Mouse (Mus musculus): Measurements from ENCODE around the gene 1700016K19Rik. TPM values are rescaled to one million over a fixed set of nuclear protein-coding genes. Genes with fewer than 3 reads are reported as not detected.

Gene 1700016K19Rik
- not detected for total RNA-seq (2021)

DNA sequence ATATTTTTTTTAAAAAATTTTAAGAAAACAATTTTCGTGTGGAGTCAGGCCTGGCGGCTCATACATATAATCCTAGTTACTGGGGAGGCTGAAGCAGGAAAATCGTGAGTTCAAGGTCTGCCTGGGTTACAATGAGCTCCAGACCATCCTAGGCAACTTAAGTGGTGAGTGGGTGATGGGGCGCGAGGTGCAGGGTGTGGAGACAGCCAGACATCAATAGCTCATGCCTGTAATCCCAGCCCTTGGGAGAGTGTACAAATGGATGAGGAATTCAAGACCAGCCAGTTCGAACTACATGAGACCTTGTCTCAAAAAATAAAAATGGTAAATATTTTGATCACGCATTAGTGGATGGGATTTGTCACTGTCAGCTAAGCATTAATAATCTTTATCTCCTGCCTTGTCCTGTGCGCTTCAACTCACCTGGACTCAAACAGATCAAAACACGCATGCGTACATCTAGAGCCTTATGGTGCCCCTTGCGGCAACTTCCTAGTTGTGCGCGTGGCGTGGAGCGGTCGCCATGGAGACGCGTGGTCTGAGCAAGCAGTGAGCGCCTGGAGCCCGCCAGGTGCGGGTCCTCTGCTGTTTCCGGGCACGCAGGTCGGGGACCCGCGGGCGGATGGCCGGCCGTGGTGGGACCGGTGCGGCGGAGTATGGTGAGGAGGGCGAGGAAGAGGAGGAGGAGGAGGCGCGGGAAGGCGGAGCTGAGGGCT, at the start of gene 1700016K19Rik:
Gene 1700016K19Rik, plus strand, starts transcription at position 473 of the 716 bp plus-strand sequence.
- intact Hi-C loops (cut with DNase I): no loop called here

DNA sequence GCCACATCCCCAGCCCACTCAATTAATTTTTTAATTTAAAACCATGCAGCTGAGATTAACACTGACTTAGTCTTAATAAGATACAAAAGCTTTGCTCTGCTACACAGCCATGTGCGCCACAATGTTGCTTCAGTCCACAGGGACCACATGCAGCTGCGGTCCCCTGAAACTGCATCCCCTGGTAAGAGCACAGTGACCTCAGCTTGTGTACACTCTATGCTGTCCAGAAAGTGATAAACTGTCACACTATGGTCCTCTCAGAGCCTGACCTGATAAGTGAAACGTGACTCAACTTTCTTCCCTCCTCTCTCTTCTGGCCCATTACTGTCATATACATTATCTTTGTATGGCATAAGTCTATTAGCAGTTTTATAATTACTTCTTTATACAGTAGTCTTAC, 49.3 kb upstream of the 1700016K19Rik start:
- DNase-seq (ENCODE audit: low spot score): no peak
- intact Hi-C loops (cut with DNase I): no loop called here

More for the DNA sequence above, at the start of gene 1700016K19Rik:
- peak; percentile 31 for DNase-seq (ENCODE audit: low spot score)

DNA sequence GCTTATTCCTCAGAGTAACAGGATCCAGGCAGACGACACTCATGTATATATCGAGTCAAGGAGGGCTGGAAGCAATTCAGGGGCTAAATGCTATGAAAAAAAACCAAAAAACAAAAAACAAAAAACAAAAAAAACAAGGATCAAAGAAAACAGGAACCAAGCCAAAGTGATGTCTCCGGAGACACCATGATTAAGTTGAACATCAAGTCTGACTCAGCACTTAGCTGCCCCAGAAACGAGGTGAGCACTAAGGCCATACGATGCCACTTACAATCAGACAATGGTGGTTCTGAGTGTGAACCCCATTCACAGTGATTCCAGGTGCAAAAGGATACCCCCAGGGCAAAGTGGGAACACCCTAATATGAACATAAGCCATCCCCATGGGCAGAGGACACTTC, 47.8 kb upstream of the 1700016K19Rik start:
- intact Hi-C loops (cut with DNase I): no loop called here
- DNase-seq (ENCODE audit: low spot score): no peak

DNA sequence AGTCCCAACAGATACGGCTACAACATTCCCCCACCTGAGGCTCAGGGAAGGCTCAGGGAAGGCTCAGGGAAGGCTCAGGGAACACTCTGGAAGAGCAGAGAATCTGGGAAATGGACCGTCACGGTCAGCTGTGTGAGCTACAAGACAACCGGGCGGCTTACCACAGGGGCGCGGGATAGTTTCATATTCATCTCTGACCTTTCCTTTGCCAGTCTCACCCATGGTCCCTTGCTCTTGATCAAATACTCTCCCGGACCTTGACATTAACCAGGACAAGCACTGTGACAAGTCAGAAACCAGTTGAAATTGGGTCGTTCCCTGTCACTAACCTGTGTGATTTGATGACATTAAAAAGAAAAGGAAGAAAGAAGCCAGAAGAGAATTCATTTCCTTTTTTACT, 44.8 kb upstream of the 1700016K19Rik start:
- DNase-seq (ENCODE audit: low spot score): no peak
- intact Hi-C loops (cut with DNase I): no loop called here

DNA sequence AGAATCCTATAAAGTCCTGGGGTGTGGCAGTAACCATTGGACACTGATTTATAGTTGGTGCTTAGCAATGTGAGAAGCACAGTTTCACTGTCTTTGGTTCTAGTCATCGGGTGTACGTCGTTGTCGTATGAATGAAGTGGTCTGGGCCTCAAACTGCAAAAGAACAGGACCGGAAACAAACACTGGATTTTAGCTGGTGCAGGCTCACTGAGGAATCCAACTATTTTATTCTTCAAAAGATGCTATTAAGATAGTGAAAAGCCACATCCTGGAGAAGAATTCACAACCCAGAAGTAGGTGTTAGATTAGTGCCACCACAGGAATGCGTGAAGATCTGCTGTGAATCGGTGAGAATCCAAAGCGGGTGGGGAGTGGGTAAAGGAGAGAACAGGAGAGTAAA, 43.1 kb upstream of the 1700016K19Rik start:
- no peak for DNase-seq (ENCODE audit: low spot score)
- intact Hi-C loops (cut with DNase I): no loop called here

DNA sequence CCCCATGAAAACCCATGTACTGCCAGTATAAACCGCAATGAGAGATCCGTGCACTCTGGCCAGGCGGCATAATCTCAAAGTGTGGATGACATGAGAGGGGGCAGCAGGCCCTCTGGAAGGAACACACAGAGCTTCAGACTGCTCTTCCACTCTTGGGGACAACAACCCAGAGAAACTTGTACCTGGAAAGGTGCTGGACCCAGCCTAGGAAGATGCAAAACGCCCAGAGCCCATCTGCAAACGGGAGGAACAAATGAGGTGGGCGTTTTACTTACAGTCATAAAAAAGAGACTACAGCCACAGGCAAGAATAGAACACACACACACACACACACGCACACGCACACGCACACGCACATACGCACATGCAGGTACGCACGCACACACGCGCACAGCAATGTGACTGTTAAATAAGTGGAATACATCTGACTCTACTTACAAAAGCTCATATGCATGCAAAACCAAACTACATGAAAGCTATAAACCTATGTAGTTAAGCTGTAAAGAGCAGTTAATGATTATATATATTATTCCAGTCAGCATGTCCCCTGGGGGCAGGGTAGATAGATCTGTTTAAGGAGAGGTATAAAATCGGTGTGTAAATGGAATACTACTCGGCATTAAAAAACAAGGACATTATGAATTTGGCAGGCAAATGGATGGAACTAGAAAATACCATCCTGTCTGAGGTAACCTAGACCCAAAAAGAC, 42.4 kb upstream of the 1700016K19Rik start:
- intact Hi-C loops (cut with DNase I): no loop called here
- no peak for DNase-seq (ENCODE audit: low spot score)

- intact Hi-C loops (cut with DNase I): no loop called here
These were observed 37.9 kb upstream of the 1700016K19Rik start for GRCm38 (mm10) chr11:75961782-75962181.

GRCm38 (mm10) chr11:75963730-75964475, 35.8 kb upstream of the 1700016K19Rik start:
- intact Hi-C loops (cut with DNase I): no loop called here
- DNase-seq (ENCODE audit: low spot score): no peak

More at GRCm38 (mm10) chr11:75961782-75962181, 37.9 kb upstream of the 1700016K19Rik start:
- DNase-seq (ENCODE audit: low spot score): no peak

- no peak for DNase-seq (ENCODE audit: low spot score)
- intact Hi-C loops (cut with DNase I): no loop called here
These were observed 35.3 kb upstream of the 1700016K19Rik start for GRCm38 (mm10) chr11:75964476-75964730.

- DNase-seq (ENCODE audit: low spot score): no peak
- intact Hi-C loops (cut with DNase I): loop anchor here (1.0 to 5.0 kb wide), 3 partner anchors 34 to 183 kb away; no protein-coding TSS in a partner anchor
These were observed 33.9 kb upstream of the 1700016K19Rik start for GRCm38 (mm10) chr11:75965674-75966400.

DNA sequence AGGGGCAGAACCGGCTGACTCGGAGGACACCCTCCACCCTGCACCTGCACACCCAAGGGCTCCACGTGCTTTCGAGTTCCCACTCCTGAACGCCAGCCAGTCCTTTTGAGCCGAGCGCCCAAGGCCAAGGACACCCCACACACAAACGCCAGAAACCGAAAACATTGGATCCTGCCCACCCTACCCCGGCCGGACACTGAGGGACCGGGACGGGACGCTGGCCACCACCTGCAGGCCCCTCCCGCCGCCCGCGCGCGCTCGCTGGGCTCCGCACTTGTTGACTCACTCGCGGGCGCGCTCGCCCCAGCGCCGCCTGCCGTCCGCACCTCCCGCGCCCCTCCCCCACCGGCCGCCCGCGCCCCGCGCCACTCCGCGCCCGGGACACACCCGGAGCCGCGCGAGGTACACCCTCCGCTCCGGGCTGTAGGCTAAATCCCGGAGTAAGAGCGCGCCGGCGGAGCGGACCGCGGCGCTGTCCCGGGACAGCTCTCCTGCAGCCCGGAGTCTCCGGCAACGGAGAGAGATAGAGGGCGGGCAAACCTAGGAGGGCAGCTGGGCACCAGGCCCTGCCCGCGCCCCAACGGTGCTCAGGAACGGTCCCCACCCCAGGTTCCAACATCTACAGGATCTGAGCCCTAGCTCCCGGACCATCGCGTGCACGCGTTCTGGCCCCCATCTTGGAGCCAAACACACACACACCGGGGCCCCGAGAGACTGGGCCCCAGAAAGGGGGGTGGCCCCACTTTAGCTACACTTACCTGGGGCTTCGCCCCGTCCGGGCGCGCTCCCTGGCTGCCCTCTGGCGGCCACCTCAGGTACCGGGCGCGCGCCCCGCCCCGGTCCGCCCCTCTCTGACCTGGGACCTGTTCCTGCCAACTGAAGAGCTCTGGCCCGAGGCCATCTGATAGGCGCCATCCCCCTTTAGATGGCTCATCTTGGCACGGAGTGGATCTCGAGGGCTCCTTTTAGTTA, 33.0 kb upstream of the 1700016K19Rik start:
- peak; percentile 73 for DNase-seq (ENCODE audit: low spot score)
- intact Hi-C loops (cut with DNase I): loop anchor here (1.0 to 5.0 kb wide), 3 partner anchors 34 to 184 kb away; no protein-coding TSS in a partner anchor

DNA sequence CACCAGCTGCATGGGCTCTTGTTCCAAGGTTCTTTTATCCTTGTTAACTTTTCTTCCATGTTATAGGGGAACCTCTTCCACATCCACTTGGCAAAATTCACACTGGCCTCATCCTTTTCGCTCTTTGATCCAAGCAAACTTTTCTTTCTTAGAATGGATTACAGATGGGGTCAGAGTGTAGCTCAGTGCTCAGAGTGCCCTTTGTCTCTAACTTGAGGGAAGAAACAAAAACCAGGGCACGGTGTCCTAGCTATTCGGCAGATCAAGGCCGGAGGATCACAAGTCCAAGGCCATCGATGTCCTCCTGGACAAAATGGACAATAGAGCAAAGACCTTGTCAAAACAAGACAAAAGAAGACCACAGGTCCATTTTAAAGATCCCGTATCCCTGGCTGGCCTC, 31.0 kb upstream of the 1700016K19Rik start:
- no peak for DNase-seq (ENCODE audit: low spot score)
- intact Hi-C loops (cut with DNase I): loop anchor here (5.0 kb wide), 1 partner anchor 36 kb away; no protein-coding TSS in a partner anchor

DNA sequence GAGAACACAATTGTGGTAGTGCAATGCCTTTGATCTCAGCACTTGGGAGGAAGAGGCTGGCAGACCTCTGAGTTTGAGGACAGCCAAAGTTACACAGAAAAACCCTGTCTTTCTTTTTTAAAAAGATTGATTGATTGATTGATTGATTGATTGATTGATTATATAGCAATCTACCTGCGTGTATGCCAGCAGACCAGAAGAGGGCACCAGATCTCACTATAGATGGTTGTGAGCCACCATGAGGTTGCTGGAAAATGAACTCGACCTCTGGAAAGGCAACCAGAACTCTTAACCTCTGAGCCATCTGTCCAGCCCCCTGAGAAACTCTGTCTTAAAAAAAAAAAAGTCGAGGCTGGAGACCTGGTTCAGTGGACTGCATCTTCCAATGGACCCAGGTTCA, 29.1 kb upstream of the 1700016K19Rik start:
- DNase-seq (ENCODE audit: low spot score): no peak
- intact Hi-C loops (cut with DNase I): no loop called here

- DNase-seq (ENCODE audit: low spot score): no peak
- intact Hi-C loops (cut with DNase I): no loop called here
These were observed 27.5 kb upstream of the 1700016K19Rik start for GRCm38 (mm10) chr11:75972188-75972587.

DNA sequence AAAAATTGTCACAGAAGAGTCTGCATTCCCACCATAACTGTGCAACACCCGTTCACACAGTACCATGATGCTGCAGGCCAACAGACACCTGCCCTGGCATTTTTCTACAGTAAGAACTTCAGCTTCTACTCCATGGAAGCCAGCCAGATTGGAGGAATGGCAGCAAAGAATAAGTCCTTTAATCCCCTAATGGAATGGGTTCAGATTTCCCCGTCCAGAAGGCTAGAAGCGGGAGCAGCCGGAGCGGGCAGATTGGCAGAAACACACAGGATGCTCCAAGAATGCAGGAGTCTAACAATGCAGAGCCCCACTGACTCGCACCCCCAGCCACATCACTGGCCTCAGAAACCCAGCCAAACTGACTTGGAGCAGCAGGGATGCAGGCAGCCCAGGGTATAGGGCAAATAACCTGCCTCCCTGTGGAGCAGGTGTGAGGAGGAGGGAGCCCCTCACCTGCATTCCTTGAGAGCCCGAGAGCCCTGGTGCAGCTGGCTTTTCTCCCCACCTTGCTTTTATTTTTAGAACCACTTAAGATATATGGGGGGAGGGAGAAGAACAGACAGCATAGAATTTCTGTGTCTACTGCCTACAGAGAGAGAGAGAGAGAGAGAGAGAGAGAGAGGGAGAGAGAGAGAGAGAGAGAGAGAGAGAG, 26.7 kb upstream of the 1700016K19Rik start:
- no peak for DNase-seq (ENCODE audit: low spot score)
- intact Hi-C loops (cut with DNase I): no loop called here

- intact Hi-C loops (cut with DNase I): no loop called here
- DNase-seq (ENCODE audit: low spot score): no peak
These were observed 25.7 kb upstream of the 1700016K19Rik start for GRCm38 (mm10) chr11:75973988-75974387.

- no peak for DNase-seq (ENCODE audit: low spot score)
- intact Hi-C loops (cut with DNase I): no loop called here
These were observed 23.0 kb upstream of the 1700016K19Rik start for GRCm38 (mm10) chr11:75976748-75977147.

- intact Hi-C loops (cut with DNase I): no loop called here
- no peak for DNase-seq (ENCODE audit: low spot score)
These were observed 21.7 kb upstream of the 1700016K19Rik start for GRCm38 (mm10) chr11:75978051-75978450.

Measured in heart, postnatal 25 days (tissue).